Mouse (Mus musculus): Measurements from ENCODE around the gene Fbxo28.

Gene Fbxo28

DNA sequence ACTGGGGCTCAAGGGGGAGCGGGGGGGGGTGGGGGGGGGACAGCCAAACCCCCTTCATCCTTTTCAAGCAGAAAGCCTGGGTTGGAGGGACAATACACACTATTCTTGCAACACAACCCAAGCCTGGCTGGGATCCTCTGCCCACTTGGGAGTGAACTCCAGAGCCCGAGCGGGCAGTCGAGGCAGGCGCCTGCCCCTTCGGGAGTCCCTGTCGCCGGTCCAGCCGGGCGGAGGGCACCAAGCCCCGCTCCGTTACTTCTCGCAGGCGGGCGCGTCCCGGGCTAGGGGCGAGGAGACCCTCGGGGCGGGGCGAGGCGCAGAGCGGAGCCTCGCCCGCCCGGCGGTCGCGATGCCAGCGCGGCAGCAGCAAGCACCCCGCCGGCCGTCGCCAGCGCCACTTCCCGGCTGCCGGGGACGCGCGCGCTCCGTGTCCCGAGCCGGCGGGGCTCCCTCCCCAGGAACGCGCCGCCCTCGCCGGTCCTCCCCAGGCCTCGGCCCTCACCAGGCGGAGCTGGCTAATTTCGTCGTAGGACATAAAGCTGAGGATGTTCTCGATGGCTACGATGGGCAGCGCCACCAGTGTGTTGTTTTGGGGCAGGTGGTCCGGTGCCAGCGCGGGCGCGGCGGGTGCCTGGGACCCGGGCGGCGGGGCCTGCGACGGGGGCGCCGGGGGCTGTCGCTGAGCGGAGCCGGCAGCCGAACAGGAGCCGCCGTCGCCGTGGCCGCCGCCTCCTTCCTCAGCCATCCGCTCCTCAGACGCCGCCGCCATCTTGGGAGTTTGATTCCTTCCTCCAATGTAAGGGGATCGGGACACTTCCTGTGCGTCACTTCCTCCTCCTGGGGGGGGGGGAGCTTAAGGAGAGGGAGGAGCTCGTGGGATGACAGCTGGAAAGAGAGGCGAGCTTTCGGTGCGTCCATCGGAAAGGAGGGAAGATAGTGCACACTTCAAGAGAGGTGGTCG, at the start of gene Fbxo28:
Gene Fbxo28 (minus strand): TSS at position 809 of the 961 bp plus-strand sequence.
- DNase-seq (ENCODE audit: low spot score) = peak; percentile 61

DNA sequence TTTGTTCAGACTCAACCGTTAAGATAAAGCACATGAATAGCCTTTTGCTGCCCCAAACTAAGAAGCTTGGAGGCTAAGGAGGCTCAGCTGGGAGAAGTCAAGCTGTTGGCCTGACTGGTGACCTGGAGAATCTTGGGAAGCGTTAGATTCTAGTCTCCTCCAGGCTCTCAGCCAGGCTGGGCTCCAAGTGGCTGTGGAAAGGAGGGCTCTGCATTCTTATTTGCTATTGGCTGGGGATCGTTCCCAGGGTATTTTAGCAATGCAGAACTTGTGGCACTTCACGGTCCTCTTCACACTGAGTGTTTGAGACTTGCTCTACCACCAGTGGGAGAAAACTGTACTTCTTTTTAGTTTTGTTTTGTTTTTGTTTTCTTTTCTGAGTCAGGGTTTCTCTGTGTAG, 47.3 kb upstream of the Fbxo28 start:
- no peak for DNase-seq (ENCODE audit: low spot score)

DNA sequence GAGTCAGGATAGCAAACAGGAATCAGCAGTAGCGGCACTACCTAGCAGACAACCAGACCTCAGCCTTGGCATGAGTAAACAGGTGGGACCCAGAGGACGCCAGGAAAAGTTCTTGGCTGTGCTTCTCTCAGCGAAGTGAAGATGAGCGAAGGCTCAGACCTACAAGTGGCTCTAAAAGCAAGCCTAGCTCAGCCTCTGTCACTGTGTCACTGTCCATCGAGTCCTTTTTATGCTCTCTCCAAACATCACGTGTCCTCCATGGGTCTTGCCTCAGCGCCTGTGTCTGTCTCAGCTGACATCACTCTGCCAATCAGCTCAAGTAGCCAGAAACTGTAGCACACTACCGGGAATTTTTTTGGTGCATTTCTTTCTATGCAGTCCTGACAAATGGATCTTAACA, 45.0 kb upstream of the Fbxo28 start:
- DNase-seq (ENCODE audit: low spot score) = no peak

DNA sequence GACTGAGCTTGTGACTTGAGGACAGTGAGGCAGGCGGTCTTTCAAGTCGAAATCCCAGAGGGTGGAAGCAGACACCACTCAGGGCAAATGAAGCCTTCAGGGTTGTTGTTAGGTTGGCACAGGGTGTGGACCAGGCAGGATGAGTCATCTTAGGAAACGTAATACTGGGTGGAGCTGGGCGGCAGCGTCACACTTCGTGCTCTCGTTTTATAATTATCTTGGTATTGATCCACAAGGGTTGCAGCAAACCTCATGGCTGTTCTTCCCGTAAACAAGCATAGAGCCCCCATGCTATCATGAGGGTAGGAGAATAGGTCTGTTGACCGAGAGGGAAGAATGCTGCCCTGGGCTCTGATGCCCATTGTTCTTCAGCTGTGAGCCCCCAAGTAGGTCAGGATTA, 41.7 kb upstream of the Fbxo28 start:
- no peak for DNase-seq (ENCODE audit: low spot score)

DNA sequence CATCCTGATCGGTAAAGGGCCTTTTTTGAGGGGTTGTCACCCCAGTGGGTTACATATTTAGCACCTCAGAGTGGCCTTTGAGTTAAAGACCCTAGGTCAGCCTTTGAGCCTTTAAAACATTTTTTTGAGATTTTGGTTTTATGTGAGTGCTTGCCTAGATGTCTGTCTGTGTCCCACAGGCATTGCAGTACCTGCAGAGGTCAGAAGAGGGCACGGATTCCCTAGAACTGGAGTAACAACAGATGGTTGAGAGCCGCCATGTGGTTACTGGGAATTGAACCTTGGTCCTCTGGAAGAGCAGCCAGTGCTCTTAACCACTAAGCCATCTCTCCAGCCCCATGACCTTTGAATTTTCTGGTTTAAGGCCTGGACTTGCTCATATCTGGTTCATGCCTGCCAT, 39.9 kb upstream of the Fbxo28 start:
- DNase-seq (ENCODE audit: low spot score) = no peak

DNA sequence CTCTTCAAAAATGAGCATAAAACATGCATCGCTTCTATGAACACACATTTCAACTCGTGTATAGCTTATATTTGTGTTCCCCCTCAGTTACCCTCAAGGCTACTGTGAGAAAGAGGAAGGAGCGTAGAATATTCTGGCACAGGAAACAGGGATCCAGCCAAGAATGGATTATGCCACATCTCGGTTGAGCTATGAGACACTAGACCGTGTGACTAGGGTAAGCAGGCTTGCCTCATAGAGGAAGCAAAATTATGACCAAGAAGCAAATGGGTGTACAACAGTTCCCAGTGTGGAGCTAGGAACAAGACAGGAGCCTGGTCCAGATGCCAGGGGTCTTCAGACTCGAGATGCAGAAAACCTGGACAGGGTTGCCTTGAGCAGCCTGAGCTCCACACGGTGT, 39.3 kb upstream of the Fbxo28 start:
- DNase-seq (ENCODE audit: low spot score) = no peak

DNA sequence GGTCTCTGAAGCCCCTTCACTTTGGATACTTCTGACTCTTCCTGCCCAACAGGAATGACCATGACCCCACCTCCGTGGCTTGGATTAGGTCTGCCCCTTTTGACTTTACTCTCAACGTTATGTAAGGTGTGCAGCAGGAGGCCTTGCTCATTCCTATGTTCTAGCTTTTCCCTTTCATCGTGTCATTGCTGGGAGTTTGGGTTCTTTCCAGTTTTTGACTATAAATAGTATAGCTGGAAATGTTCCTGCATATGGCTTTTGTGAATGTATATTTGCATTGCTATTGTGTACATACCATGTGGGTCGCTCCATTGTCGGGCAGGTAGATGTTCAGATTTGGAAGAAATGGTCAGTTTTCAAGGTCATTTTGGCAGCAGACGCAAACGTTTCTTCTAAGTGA, 37.4 kb upstream of the Fbxo28 start:
- DNase-seq (ENCODE audit: low spot score) = no peak

DNA sequence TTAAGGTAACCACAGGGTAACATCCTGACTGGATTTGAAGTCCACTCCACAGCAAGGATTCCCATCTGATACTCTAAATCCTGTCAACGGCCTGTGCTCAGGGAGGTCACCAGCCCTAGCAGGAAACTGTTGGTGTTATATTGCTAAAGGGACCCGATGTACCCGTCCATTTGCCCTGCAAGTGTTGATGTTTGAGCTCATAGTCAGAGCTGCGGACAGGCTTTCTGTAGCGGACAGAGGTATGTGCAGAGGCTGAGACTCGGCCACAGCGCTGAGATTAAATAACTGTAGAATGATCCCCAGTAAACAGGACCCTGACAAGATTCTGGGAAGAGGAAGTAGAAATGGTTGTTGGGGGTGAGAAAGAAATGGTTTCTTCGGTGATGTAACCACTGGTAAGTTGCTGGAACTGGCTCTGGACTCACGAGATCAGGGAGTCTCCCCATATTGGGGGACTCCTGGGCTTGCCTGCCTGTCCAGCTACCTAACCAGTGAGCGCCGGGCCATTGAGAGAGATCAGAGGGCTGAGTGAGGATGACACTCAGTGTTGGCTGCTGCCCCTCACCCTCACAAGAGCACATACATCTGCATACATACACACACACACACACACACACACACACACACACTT, 36.9 kb upstream of the Fbxo28 start:
- no peak for DNase-seq (ENCODE audit: low spot score)

DNA sequence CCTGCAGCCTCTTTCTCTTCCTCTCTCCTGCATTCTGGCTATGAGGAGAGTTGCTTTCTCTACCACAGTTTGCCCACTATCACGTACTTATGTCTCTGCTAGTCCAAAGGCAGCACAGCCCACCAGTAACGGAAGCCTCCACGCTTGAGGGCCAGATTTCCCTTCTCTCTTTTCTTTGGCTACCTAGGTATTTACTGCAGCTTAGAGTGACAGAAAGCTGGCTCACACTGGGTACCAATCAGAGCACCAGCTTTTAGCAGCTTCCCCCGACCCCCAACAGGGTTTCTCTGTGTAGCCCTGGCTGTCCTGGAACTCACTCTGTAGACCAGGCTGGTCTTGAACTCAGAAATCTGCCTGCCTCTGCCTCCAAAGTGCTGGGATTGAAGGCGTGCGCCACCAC, 36.1 kb upstream of the Fbxo28 start:
- DNase-seq (ENCODE audit: low spot score) = no peak

DNA sequence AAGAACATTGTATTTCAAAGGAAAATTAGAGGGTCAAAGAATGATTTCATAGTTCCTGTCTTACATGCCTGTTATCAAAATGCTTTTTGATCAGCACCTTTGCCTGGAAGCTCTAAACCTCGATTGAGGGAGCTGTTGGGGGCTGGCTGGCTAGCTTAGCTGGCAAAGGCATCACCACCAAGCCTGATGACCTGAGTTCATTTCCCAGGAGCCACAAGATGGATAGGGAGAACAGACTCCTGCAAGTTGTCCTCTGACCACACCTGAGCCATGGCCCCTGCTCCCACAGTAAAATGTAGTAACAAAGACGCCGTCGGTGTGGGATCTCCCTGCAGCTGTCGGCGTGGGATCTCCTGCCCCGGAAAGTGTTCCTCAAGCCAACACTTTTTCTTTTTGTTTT, 35.4 kb upstream of the Fbxo28 start:
- DNase-seq (ENCODE audit: low spot score) = no peak

DNA sequence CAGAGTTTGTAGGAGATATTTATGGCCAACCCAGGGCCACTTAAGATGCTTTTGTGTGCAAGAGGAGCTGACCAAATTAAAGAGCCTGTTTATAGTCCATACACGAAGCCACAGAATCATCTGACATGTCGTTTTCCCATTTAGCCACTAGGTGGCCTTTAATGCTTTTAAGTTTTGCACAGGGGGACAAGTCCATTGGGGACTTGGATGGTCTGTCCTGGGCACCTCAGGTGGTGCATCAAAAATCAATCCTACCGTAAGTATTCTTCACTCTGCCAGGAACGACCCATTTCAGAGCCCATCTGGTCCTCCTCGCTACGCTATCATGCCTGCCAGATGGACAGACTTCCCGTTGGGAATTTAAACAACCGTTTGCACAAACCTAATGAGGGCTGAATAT, 34.8 kb upstream of the Fbxo28 start:
- no peak for DNase-seq (ENCODE audit: low spot score)

DNA sequence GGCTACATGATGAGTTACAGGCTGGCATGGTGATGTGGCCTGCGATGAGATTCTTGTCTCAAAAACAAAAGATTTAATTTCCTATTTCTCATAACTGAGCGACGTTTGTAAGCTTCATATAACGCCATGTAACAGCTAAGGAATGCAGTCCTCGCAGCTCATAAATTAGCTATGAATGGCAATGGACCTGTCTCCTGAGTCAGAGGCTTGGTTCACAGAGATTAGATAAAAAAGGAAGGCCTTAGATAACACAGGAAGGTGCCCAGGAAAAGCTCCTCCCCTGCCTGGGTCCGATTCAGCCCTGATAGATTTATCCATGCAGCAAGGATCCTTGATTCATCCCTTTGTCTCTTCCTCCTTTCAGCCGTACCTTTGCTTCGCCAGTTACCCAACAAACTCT, 30.5 kb upstream of the Fbxo28 start:
- no peak for DNase-seq (ENCODE audit: low spot score)

DNA sequence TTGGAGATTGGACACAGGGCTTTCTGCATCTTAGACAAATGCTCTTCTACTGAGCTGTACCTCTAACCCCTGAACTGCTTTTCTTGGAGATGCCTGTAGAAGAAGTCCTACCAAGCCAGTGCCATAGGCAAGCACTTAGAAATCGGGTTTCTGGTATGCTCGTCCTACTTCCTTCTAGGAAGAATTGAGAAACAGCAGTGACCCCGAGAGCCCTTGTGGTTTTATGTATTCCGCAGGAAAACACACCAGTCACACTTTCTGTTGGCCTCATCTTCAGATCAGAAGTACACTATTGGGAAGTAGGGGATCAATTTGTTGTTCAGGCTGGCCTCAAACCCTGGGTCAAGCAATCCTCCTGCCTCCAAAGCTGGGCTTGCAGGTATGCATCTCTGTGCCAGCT, 28.0 kb upstream of the Fbxo28 start:
- DNase-seq (ENCODE audit: low spot score) = no peak

DNA sequence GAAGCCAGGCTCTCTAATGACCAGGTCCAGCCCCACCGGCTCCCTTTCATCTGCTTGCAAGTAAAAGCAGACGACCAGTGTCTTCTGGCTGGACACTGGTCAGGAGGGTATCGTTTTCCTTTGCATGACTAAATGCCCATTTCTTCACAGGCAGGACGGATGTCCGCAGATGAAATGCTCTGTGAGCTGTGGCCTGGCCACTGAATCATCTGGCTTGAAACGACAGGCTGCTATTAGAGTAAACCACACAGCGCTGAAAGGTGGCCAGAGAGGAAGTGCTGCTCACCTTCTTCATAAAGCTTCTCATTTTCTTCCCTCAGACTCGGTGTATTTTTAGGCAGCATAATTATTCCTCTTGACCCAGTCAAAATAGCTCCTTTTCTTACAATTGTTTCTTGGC, 27.4 kb upstream of the Fbxo28 start:
- DNase-seq (ENCODE audit: low spot score) = no peak

DNA sequence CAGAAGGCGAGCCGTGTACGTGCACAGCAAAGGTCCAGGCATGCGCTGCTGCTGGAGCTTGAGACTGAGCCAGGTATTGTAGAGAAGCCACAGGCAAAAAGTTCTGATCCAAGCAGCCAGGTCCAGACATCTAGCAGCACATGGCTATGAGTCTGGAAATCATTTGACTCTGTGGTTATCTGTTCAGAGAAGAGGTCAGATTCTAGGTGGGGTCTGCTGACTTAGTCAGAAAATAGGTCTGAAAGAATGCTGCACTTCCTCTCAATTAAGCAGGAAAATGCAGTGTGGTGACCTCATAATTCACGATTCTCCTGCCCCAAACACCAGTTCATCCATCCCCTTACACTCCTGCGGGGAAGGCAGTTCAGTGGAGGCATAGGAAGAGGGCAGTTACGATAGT, 26.9 kb upstream of the Fbxo28 start:
- no peak for DNase-seq (ENCODE audit: low spot score)

DNA sequence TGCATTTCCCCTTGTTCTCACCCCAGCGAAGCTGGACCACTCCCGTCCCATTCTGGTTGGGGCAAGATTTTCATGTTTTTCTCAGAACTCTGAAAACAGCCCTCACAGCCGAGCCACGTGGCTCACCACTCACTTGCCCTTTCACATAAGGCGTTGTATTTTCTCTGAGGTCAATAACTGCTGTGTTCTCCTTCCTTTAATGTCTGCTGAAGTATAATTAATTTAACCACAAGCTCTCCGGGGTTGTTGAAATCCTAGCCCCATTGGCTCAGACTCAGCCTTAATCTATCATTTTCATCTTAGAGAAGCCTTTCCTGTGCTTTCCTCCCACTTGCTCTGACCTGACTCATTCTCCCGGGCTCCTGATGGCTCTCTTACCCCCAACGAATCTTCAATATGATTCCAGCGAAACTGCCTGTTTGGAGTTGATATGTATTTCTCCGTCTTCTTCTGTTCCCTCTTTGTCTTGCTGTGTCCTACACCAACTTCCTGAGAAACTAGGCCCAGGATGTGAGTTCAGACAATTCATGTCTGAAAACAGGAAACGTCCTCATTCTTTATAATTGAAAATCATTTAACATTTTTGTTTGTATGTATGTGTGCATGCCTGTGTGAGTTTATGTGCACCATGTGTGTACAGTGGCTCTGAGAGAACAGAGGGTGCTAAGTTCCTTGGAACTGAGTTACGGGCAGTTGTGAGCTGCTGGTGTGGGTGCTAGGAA, 22.4 kb upstream of the Fbxo28 start:
- DNase-seq (ENCODE audit: low spot score) = no peak

DNA sequence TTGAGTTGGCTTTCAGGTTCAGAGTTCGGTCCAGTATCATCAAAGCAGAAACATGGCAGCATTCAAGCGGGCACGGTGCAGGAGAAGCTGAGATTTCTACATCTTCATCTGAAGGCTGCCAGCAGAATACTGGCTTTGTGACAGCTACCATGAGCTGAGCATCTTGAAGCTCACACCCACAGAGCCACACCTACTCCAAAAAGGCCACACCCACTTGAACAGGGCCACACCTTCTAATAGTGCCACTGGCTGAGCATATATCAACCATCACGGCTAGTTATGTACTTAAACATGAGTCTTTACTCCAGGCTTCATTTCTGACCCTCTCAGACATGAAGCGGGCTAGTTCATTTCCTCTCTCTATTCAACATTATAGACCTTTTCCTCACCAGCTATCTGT, 21.3 kb upstream of the Fbxo28 start:
- DNase-seq (ENCODE audit: low spot score) = no peak

DNA sequence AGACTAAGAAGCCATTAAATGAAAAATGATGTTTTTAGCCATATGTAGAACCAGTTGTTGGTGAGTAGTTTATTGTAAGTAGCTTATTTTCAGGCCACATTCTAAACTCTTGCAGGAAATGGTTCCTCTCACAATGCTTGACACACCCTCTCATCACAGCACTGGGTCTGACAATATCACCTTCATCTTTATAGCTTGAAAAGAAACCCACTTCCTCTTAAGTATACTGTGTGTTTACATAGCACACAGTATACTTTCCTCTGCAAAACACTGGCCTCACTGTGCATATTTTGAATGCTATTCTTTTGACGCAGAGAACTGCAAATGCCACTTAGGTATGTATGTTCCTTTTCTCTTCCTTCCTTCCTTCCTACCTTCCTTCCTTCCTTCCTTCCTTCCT, 16.7 kb upstream of the Fbxo28 start:
- DNase-seq (ENCODE audit: low spot score) = no peak

DNA sequence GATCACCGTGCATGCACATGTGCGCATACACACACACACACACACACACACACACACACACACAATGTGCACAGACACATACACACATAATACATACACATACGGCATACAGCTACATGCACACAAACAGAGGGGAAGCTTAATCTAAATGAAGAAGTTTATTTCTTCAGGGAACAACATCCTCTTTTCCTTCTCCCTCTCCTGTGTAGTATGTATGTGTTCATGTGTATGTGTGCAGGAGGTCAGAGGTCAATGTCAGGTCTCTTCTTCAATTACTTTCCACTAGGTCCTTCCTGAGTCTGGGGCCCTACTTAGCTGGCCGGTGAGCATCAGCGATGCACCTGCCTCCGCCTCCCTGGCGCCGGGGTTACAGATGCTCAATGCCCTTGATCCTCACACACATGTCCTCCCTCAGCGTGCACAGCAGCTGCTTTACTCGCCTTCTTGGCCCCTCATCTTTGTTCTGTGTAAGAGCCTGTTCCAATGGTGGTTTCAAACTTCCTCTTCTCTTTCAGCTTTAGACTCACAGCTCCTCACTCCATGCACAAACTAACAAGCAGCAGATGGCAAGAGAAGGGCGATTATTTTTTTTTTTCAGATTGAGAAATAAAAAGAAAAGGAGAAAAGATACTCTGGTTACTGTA, 13.2 kb upstream of the Fbxo28 start:
- no peak for DNase-seq (ENCODE audit: low spot score)

DNA sequence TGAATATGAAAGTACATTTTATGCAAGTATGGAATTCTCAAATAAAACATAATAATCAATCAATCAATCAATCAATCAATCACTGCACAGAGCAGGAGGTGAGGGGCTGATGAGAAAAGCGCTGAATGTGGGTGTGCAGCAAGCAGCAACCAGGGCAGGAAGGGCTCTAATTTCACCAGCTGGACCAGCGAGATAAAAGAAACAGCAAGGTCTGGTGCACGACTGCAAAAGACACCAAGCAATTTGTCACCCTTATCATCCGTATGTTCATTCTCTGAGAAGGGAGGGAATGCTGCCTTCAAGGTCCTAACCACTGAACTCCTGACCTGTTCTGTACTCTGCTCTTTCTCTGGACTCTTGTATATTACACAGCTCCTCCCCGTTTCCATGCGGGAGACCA, 8.1 kb upstream of the Fbxo28 start:
- no peak for DNase-seq (ENCODE audit: low spot score)

DNA sequence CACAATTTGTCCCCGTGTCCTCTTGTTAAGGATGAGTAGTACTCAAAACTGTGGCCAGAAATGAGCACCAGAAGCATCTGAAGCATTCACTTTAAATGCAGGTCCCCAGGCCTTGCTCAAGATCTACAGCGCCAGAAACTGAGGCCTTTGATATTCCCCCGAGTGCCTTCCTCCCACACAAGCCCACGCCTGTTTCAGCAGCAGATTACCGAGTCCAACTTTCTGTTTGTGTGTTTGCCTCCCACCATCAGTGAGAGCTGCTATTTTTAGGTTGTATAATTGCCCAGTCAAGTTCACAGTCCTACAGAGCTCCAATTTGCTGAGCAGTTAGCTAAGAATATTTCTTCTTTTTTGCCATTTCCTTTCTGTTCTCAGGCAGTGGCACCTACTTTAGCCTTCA, 5.1 kb upstream of the Fbxo28 start:
- no peak for DNase-seq (ENCODE audit: low spot score)

DNA sequence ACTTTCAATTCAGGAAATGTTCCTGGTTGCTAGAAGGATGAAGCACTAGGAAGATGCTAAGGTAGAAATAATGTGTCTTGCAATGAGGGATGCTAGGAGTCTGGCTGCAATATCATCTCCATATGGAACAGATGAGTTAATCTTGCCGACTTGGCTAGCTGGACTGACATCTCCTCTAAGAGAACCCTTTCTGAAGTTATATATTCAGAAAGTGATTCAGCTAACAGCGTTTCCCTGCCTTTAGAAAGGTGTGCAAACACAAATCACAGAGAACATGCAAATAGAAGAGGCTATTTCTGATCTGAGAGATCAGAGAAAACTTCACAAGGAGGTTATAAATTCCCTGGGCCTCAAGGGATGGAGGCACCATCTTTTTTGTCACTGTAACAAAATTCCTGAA, 4.4 kb upstream of the Fbxo28 start:
- DNase-seq (ENCODE audit: low spot score) = no peak

DNA sequence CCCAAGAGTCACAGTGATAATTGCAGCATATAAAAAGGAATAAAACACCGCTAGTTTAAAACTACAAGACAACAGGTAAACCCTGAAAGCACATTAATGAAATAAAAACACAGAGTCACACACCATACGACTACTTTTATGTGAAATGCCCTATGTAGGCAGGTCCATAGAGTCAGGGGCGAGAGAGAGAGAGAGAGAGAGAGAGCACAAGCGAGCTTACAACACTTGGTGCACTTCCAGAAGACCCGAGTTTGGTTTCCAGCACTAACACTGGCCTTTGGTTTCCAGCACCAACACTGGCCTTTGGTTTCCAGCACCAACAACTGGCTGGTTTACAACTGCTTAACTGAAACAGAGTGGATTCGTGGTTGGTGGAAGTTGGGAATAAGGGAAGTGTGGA, 564 bp upstream of the Fbxo28 start:
- no peak for DNase-seq (ENCODE audit: low spot score)

Data from urinary bladder, postnatal 10 days (tissue).